Mouse (Mus musculus) lung, adult 18-20 months (tissue): ENCODE measurements at regions not wholly inside any gene's neighbourhood (a gene's known extent, or its start where the extent isn't known, plus 50 kb on each side); places are given as distances from the start of the nearest gene placed in this dataset.

Experiments
- DNase-seq, 2 experiments: peaks; one replicate each; pipeline ENCODE4 v3.0.0; 2022; ENCODE audit warnings: mixed read lengths in 2 of 2

GRCm38 (mm10) chr14:98505321-98505720, 335.8 kb upstream of the Dach1 start:
- DNase-seq: no peak

- no peak for DNase-seq
Observed at GRCm38 (mm10) chr14:98477416-98477815, 307.9 kb upstream of the Dach1 start.

GRCm38 (mm10) chr14:98471803-98472509, 302.4 kb upstream of the Dach1 start:
- peak in 1 of 2 experiments; percentile 2 for DNase-seq

GRCm38 (mm10) chr14:98454461-98454860, 284.9 kb upstream of the Dach1 start:
- DNase-seq: no peak

GRCm38 (mm10) chr14:98452191-98452590, 282.6 kb upstream of the Dach1 start:
- DNase-seq: no peak

GRCm38 (mm10) chr14:98449568-98449967, 280.0 kb upstream of the Dach1 start:
- DNase-seq: no peak

GRCm38 (mm10) chr14:98442411-98442810, 272.8 kb upstream of the Dach1 start:
- DNase-seq: no peak

- DNase-seq: no peak
Observed at GRCm38 (mm10) chr14:98441954-98442353, 272.4 kb upstream of the Dach1 start.

GRCm38 (mm10) chr14:98431959-98432358, 262.4 kb upstream of the Dach1 start:
- no peak for DNase-seq

- no peak for DNase-seq
Observed at GRCm38 (mm10) chr14:98417719-98418118, 248.2 kb upstream of the Dach1 start.

GRCm38 (mm10) chr14:98414201-98414600, 244.6 kb upstream of the Dach1 start:
- DNase-seq: no peak

- DNase-seq: peak in 1 of 2 experiments; percentile 1
Observed at GRCm38 (mm10) chr14:98405936-98406635, 236.5 kb upstream of the Dach1 start.

- no peak for DNase-seq
Observed at GRCm38 (mm10) chr14:98404026-98404425, 234.5 kb upstream of the Dach1 start.

GRCm38 (mm10) chr14:98387871-98388270, 218.3 kb upstream of the Dach1 start:
- DNase-seq: no peak
